Mouse (Mus musculus) forebrain, embryonic 13.5 days (tissue): Measurements from ENCODE around the gene Coq9. TPM values are rescaled to one million over a fixed set of nuclear protein-coding genes. Genes with fewer than 3 reads are reported as not detected.
A peak's percentile ranks its signal among the peaks of the same experiment; 100 is the strongest.

Source experiments
- ATAC-seq: fragments of 200-750 bp; cut with Nextera tagmentation; 2 replicates; pipeline ENCODE4 v1.8.0; 2017
- H3K27ac ChIP-seq: fragments of 300-500 bp; sonication (generic); 2 replicates; pipeline ENCODE4 v1.5.1; 2015; ENCODE audit warnings: inconsistent platforms, mild to moderate bottlenecking, moderate library complexity
- H3K27me3 ChIP-seq: fragments of 300-500 bp; sonication (generic); 2 replicates; pipeline ENCODE4 v1.6.1; 2015; ENCODE audit warnings: mild to moderate bottlenecking, inconsistent platforms
- H3K36me3 ChIP-seq: fragments of 300-500 bp; sonication (generic); 2 replicates; pipeline ENCODE4 v1.6.1; 2015; ENCODE audit warnings: mild to moderate bottlenecking, inconsistent platforms; ENCODE audit not compliant: poor library complexity, severe bottlenecking
- H3K4me1 ChIP-seq: fragments of 300-500 bp; sonication (generic); 2 replicates; pipeline ENCODE4 v1.6.1; 2015; ENCODE audit warnings: inconsistent platforms
- H3K4me2 ChIP-seq: fragments of 300-500 bp; sonication (generic); 2 replicates; pipeline ENCODE4 v1.6.1; 2015; ENCODE audit warnings: inconsistent platforms, mild to moderate bottlenecking, moderate library complexity
- H3K4me3 ChIP-seq: fragments of 300-500 bp; sonication (generic); 2 replicates; pipeline ENCODE4 v1.5.1; 2015; ENCODE audit warnings: mild to moderate bottlenecking, inconsistent platforms
- H3K9ac ChIP-seq: fragments of 300-500 bp; sonication (generic); 2 replicates; pipeline ENCODE4 v1.6.1; 2015; ENCODE audit warnings: mild to moderate bottlenecking, inconsistent platforms
- H3K9me3 ChIP-seq: fragments of 300-500 bp; sonication (generic); replicated peaks from 2 replicates; pipeline ENCODE4 v1.6.1; 2016; ENCODE audit warnings: inconsistent platforms
- WGBS: fragments of 180-500 bp; shearing (Covaris S2); methylation state at CpG from one replicate; pipeline ENCODE4 v1.1.7; 2015; 5-methylcytosine and 5-hydroxymethylcytosine counted together
- polyA plus RNA-seq: library from polyadenylated mRNA; unstranded; fragments of >200 nt; fragmentation: Nextera tagmentation; extraction: Ambion mirVana; gene quantifications from 2 replicates; pipeline ENCODE4 v1.2.1, GENCODE M21; 2015

Gene Coq9
- polyA plus RNA-seq, 1 experiment from 2014 or later, result 55.0 TPM

- WGBS, result 18% methylated on average over 17 of the region's 17 CpGs
- no peaks in the 10 kb centered on the region for H3K36me3 ChIP-seq
- H3K9ac ChIP-seq, result peak overlapping the region; percentile 68
- H3K4me3 ChIP-seq, result peak overlapping the region; percentile 55
- H3K9me3 ChIP-seq, result no peaks in the 10 kb centered on the region
- no peak for ATAC-seq
- H3K27ac ChIP-seq, result no peak overlapping the region
- H3K4me2 ChIP-seq, result peak overlapping the region; percentile 91
- H3K4me1 ChIP-seq, result peaks cover 51% of the 10 kb centered on the region
- H3K27me3 ChIP-seq, result peaks cover 16% of the 10 kb centered on the region
These were observed 37.2 kb downstream of the Coq9 start for GRCm38 (mm10) chr8:94875096-94875870.

DNA sequence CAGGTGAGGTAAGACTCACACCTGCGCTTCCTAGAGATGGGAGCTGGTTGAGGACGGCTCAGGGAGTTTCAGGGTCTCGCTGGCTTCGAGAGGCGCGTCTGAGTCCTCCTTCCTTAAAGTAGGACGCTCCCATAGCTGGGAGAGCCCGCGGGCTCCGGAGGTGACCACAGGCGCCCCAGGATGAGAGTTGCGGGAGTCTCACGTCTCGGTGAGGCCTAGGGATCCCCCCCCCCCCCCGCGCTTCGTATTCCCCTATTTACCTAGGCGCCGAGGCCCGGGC is 37.7 kb downstream of the Coq9 start:
- Histone ChIP-seq H3K4me3 (peak overlapping the region; percentile 55), H3K9ac (peak overlapping the region; percentile 68), H3K27me3 (peaks cover 16% of the 10 kb centered on the region), H3K4me1 (peaks cover 46% of the 10 kb centered on the region), H3K36me3 (no peaks in the 10 kb centered on the region), H3K27ac (no peak overlapping the region), H3K4me2 (peak overlapping the region; percentile 91), H3K9me3 (no peaks in the 10 kb centered on the region)
- ATAC-seq, result no peak
- WGBS, result 0% methylated on average over 16 of the region's 20 CpGs

DNA sequence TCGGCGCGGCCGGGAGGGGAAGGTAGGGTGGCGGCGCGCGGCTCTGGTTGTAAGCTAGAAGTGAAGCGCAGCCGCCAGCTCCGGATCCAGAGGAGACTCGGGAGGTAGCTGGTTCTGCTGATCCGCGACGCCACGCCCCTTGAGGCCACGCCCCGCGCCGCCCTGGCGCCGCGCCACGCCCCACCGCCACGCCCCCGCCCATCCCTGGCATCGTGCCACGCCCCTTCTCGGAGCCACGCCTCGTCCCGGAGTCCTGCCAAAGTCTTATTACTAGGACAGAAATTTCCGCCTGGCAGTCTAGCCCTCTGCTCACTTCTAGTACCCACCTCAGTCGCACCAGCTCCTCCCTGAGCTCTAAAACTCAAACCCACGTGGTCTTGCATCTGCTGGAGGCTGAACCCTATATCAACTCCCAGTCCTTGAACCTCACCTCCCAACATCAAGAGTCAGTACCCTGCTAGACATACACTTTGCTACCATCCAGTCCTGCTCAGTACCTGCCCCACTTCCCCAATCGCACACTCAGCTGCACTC is 38.1 kb downstream of the Coq9 start, which contains the start of gene Dok4:
Gene Dok4 (minus strand): TSS at position 134 of the 534 bp plus-strand sequence.
- 1% methylated on average over 29 of the region's 37 CpGs for WGBS
- H3K27ac ChIP-seq, result no peak within 1 kb of the TSS
- H3K9me3 ChIP-seq, result no peaks in the 10 kb centered on the region
- H3K4me2 ChIP-seq, result peak within 1 kb of the TSS; percentile 91
- peaks cover 16% of the 10 kb centered on the region for H3K27me3 ChIP-seq
- H3K4me1 ChIP-seq, result peaks cover 42% of the 10 kb centered on the region
- no peaks in the 10 kb centered on the region for H3K36me3 ChIP-seq
- ATAC-seq, result peak; percentile 73
- peak within 1 kb of the TSS; percentile 68 for H3K9ac ChIP-seq
- H3K4me3 ChIP-seq, result peak within 1 kb of the TSS; percentile 55

DNA sequence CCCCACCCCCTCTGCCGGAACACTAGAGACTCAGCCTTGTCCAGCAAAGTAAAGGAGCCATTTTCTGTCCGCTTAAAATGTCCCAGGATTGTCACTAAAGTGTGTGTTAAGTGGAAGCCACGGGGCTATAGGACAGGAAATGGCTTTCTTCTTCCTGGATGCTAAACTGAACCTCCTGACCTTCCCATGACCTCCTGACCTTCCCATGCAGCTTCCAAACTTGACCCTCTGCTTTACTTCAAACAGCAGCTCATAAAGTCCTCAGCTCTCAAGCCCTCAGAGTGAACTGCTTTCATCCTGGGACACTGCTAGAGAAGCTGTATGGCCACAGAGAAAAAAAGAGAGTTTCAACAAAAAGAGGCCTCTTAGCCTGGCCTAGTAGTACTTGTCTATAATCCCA is 38.7 kb downstream of the Coq9 start:
- WGBS, result 44% methylated on average over 3 of the region's 3 CpGs
- Histone ChIP-seq H3K4me2 (peak overlapping the region; percentile 91; the same call in 1 of the 2 replicates), H3K27me3 (peaks cover 16% of the 10 kb centered on the region), H3K36me3 (no peaks in the 10 kb centered on the region), H3K4me3 (no peak overlapping the region), H3K27ac (no peak overlapping the region), H3K4me1 (peaks cover 36% of the 10 kb centered on the region), H3K9me3 (no peaks in the 10 kb centered on the region), H3K9ac (no peak overlapping the region)
- no peak for ATAC-seq

- ATAC-seq, result no peak
- Histone ChIP-seq H3K9me3 (no peaks in the 10 kb centered on the region), H3K27me3 (no peaks in the 10 kb centered on the region), H3K9ac (no peak overlapping the region), H3K36me3 (no peaks in the 10 kb centered on the region), H3K4me2 (no peak overlapping the region), H3K4me3 (no peak overlapping the region), H3K4me1 (peaks cover 8% of the 10 kb centered on the region), H3K27ac (no peak overlapping the region)
- WGBS, result 86% methylated on average over 4 of the region's 4 CpGs
These were observed 42.6 kb downstream of the Coq9 start for GRCm38 (mm10) chr8:94880742-94881141.

GRCm38 (mm10) chr8:94888383-94889036 is 50.4 kb downstream of the Coq9 start:
- H3K36me3 ChIP-seq, result no peaks in the 10 kb centered on the region
- H3K4me3 ChIP-seq, result no peak overlapping the region
- H3K27ac ChIP-seq, result no peak overlapping the region
- H3K9ac ChIP-seq, result no peak overlapping the region
- H3K27me3 ChIP-seq, result 0 out of 2 replicates have a peak, but pooled peaks cover 7% of the 10 kb centered on the region
- WGBS, result 47% methylated on average over 14 of the region's 14 CpGs
- H3K4me2 ChIP-seq, result no peak overlapping the region
- no peaks in the 10 kb centered on the region for H3K9me3 ChIP-seq
- no peak for ATAC-seq
- no peaks in the 10 kb centered on the region for H3K4me1 ChIP-seq

GRCm38 (mm10) chr8:94892917-94893316 is 54.8 kb downstream of the Coq9 start:
- H3K9ac ChIP-seq, result no peak overlapping the region
- ATAC-seq, result no peak
- H3K27me3 ChIP-seq, result 0 out of 2 replicates have a peak, but pooled peaks cover 7% of the 10 kb centered on the region
- no peaks in the 10 kb centered on the region for H3K9me3 ChIP-seq
- no peaks in the 10 kb centered on the region for H3K4me1 ChIP-seq
- H3K27ac ChIP-seq, result no peak overlapping the region
- H3K36me3 ChIP-seq, result no peaks in the 10 kb centered on the region
- H3K4me2 ChIP-seq, result no peak overlapping the region
- 53% methylated on average over 2 of the region's 2 CpGs for WGBS
- no peak overlapping the region for H3K4me3 ChIP-seq

GRCm38 (mm10) chr8:94899262-94899661 is 61.1 kb downstream of the Coq9 start:
- Histone ChIP-seq H3K27me3 (no peaks in the 10 kb centered on the region), H3K4me3 (no peak overlapping the region), H3K4me1 (0 out of 2 replicates have a peak, but pooled peaks cover 14% of the 10 kb centered on the region), H3K27ac (no peak overlapping the region), H3K4me2 (peak overlapping the region; percentile 18; the same call in 1 of the 2 replicates), H3K9me3 (no peaks in the 10 kb centered on the region), H3K36me3 (peaks cover 5% of the 10 kb centered on the region; the same call in 1 of the 2 replicates), H3K9ac (no peak overlapping the region)
- no peak for ATAC-seq
- 14% methylated on average over 11 of the region's 11 CpGs for WGBS

GRCm38 (mm10) chr8:94900617-94901016 is 62.5 kb downstream of the Coq9 start:
- Histone ChIP-seq H3K4me2 (no peak overlapping the region), H3K4me1 (peaks cover 26% of the 10 kb centered on the region), H3K9me3 (no peaks in the 10 kb centered on the region), H3K4me3 (no peak overlapping the region), H3K36me3 (peaks cover 5% of the 10 kb centered on the region; the same call in 1 of the 2 replicates), H3K27me3 (no peaks in the 10 kb centered on the region), H3K9ac (no peak overlapping the region), H3K27ac (no peak overlapping the region)
- no peak for ATAC-seq
- 29% methylated on average over 6 of the region's 6 CpGs for WGBS

- H3K4me3 ChIP-seq, result no peak overlapping the region
- H3K9me3 ChIP-seq, result no peaks in the 10 kb centered on the region
- no peak overlapping the region; the same call in 1 of the 2 replicates for H3K9ac ChIP-seq
- WGBS, result 33% methylated on average over 5 of the region's 5 CpGs
- no peak overlapping the region for H3K4me2 ChIP-seq
- no peak for ATAC-seq
- H3K27me3 ChIP-seq, result no peaks in the 10 kb centered on the region
- H3K27ac ChIP-seq, result no peak overlapping the region
- H3K4me1 ChIP-seq, result peaks cover 26% of the 10 kb centered on the region
- H3K36me3 ChIP-seq, result peaks cover 5% of the 10 kb centered on the region; the same call in 1 of the 2 replicates
These were observed 62.9 kb downstream of the Coq9 start for GRCm38 (mm10) chr8:94901031-94901430.

- Histone ChIP-seq H3K9me3 (no peaks in the 10 kb centered on the region), H3K9ac (no peak overlapping the region), H3K4me1 (peaks cover 28% of the 10 kb centered on the region), H3K27me3 (no peaks in the 10 kb centered on the region), H3K36me3 (peaks cover 5% of the 10 kb centered on the region; the same call in 1 of the 2 replicates), H3K27ac (no peak overlapping the region), H3K4me2 (no peak overlapping the region), H3K4me3 (no peak overlapping the region)
- no peak for ATAC-seq
- 79% methylated on average over 12 of the region's 12 CpGs for WGBS
These were observed 65.6 kb downstream of the Coq9 start for GRCm38 (mm10) chr8:94903709-94904108.
